Mouse (Mus musculus) megakaryocyte, adult 5-6 weeks (primary cell): Measurements from ENCODE around the gene Bzw1. TPM values are rescaled to one million over a fixed set of nuclear protein-coding genes. Genes with fewer than 3 reads are reported as not detected.

Experiments
- ATAC-seq: 2 replicates; pipeline ENCODE4 v1.8.0; 2016; ENCODE audit warnings: mild to moderate bottlenecking, inconsistent platforms; ENCODE audit not compliant: poor library complexity, severe bottlenecking
- total RNA-seq, 2 experiments: library from RNA; stranded (forward) in 1 of 2; stranded (reverse) in 1 of 2; fragments of 153-499, 151-499 nt in 1 of 2; fragments of 221-1000, 200-1000 nt in 1 of 2; gene quantifications; 2 replicates each; pipeline versions ENCODE4 v1.2.3 to v1.2.4; 2015 to 2017

The Bzw1 gene
- total RNA-seq, 2 experiments from 2014 or later = 175 to 183 TPM

GRCm38 (mm10) chr1:58395341-58395740, 2.6 kb downstream of the Bzw1 start:
- ATAC-seq = no peak

- ATAC-seq = no peak
Observed at GRCm38 (mm10) chr1:58396179-58396578, 3.5 kb downstream of the Bzw1 start.

- ATAC-seq = no peak
Observed at GRCm38 (mm10) chr1:58397731-58398130, 5.0 kb downstream of the Bzw1 start.

GRCm38 (mm10) chr1:58401396-58401795, 8.7 kb downstream of the Bzw1 start:
- no peak for ATAC-seq

- ATAC-seq = no peak
Observed at GRCm38 (mm10) chr1:58403745-58404144, 11.0 kb downstream of the Bzw1 start.

- ATAC-seq = no peak
Observed at GRCm38 (mm10) chr1:58407321-58407720, 14.6 kb downstream of the Bzw1 start.

- ATAC-seq = no peak
Observed at GRCm38 (mm10) chr1:58408141-58408540, 15.4 kb downstream of the Bzw1 start.

GRCm38 (mm10) chr1:58409553-58410197, 17.0 kb downstream of the Bzw1 start:
- ATAC-seq = no peak

GRCm38 (mm10) chr1:58410198-58410588, 17.5 kb downstream of the Bzw1 start:
- no peak for ATAC-seq

GRCm38 (mm10) chr1:58410776-58411175, 18.1 kb downstream of the Bzw1 start:
- no peak for ATAC-seq

GRCm38 (mm10) chr1:58415442-58415841, 22.7 kb downstream of the Bzw1 start:
- ATAC-seq = 0 out of 2 replicates have a peak, but pooled peaks have one; percentile 27

- ATAC-seq = peak; percentile 51; the same call in 1 of the 2 replicates
Observed at GRCm38 (mm10) chr1:58416048-58416447, 23.4 kb downstream of the Bzw1 start.

GRCm38 (mm10) chr1:58420032-58420431, 27.3 kb downstream of the Bzw1 start:
- ATAC-seq = no peak

- no peak for ATAC-seq
Observed at GRCm38 (mm10) chr1:58420961-58421360, 28.3 kb downstream of the Bzw1 start.

GRCm38 (mm10) chr1:58422879-58423278, 30.2 kb downstream of the Bzw1 start:
- peak; percentile 81 for ATAC-seq

- peak; percentile 83 for ATAC-seq
Observed at GRCm38 (mm10) chr1:58423371-58424248, 30.9 kb downstream of the Bzw1 start, which contains the start of gene Clk1. Gene Clk1 (minus strand): TSS chr1:58424066.

GRCm38 (mm10) chr1:58424551-58424950, 31.9 kb downstream of the Bzw1 start:
- ATAC-seq = no peak

- ATAC-seq = no peak
Observed at GRCm38 (mm10) chr1:58444691-58445090, 52.0 kb downstream of the Bzw1 start.

- peak; percentile 93 for ATAC-seq
Observed at GRCm38 (mm10) chr1:58445143-58445722, 52.5 kb downstream of the Bzw1 start, which contains the start of the genes Nif3l1 and Ppil3. Gene Nif3l1 (plus strand): TSS chr1:58445151. Gene Ppil3 (minus strand): TSS chr1:58445486.

- peak; percentile 19 for ATAC-seq
Observed at GRCm38 (mm10) chr1:58445861-58446260, 53.2 kb downstream of the Bzw1 start.

GRCm38 (mm10) chr1:58447766-58448165, 55.1 kb downstream of the Bzw1 start:
- ATAC-seq = no peak
